Mouse (Mus musculus) testis, adult 2 months (tissue): ENCODE measurements at regions not wholly inside any gene's neighbourhood (a gene's known extent, or its start where the extent isn't known, plus 50 kb on each side); places are given as distances from the start of the nearest gene placed in this dataset.

Experiments
- CTCF ChIP-seq: fragments of 200-500 bp; IDR thresholded peaks from 2 replicates; pipeline ENCODE4 v1.5.1; 2012; ENCODE audit warnings: low read depth, mild to moderate bottlenecking, inconsistent platforms, low read length, moderate library complexity; ENCODE audit not compliant: control insufficient read depth, insufficient read depth, insufficient replicate concordance
- POLR2A ChIP-seq: fragments of 200-500 bp; IDR thresholded peaks from 2 replicates; pipeline ENCODE4 v1.6.1; 2012; ENCODE audit warnings: low read depth, mild to moderate bottlenecking, inconsistent platforms, low read length, moderate library complexity; ENCODE audit not compliant: control insufficient read depth

DNA sequence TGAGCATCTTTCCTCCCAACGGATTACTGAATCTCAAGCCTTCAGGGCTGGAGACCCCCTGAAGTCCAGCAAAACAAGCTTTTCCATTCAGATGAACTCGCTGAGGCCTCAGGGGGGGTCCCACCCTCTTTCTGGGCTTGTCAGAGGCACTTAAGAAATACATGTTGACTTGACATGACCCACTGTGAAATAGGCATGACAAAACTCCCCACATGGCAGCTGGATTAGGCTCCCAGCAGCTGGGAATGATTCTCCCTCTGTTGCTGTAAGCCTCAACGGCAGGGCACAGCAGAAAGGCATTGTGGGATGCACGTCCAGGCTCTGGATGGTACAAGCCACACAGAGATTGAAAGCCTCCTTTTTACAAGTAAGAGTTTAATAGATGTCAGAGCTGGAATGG lies 110.5 kb downstream of the Slc4a3 start:
- TF ChIP-seq POLR2A = no peak
- TF ChIP-seq CTCF = no peak
